Mouse (Mus musculus) neural tube, embryonic 15.5 days (tissue): ENCODE measurements at regions not wholly inside any gene's neighbourhood (a gene's known extent, or its start where the extent isn't known, plus 50 kb on each side); places are given as distances from the start of the nearest gene placed in this dataset.
"Not testable (repeated sequence)": the region's sequence is repeated elsewhere in the genome, so short reads cannot be mapped to it uniquely, and the experiment has no call there.

Source experiments
- ATAC-seq: fragments of 200-750 bp; cut with Nextera tagmentation; 2 replicates; pipeline ENCODE4 v1.8.0; 2017; ENCODE audit warnings: mild to moderate bottlenecking, moderate TSS enrichment, moderate library complexity; ENCODE audit not compliant: low FRiP score
- H3K27ac ChIP-seq: fragments of 300-500 bp; sonication (generic); replicated peaks from 2 replicates; pipeline ENCODE4 v1.5.1; 2015; ENCODE audit warnings: mild to moderate bottlenecking, inconsistent platforms
- H3K27me3 ChIP-seq: fragments of 300-500 bp; sonication (generic); replicated peaks from 2 replicates; pipeline ENCODE4 v1.6.1; 2015; ENCODE audit warnings: inconsistent platforms
- H3K36me3 ChIP-seq: fragments of 300-500 bp; sonication (generic); 2 replicates; pipeline ENCODE4 v1.6.1; 2015; ENCODE audit warnings: inconsistent platforms
- H3K4me1 ChIP-seq: fragments of 300-500 bp; sonication (generic); 2 replicates; pipeline ENCODE4 v1.6.1; 2015; ENCODE audit warnings: inconsistent platforms
- H3K4me2 ChIP-seq: fragments of 300-500 bp; sonication (generic); 2 replicates; pipeline ENCODE4 v1.6.1; 2015; ENCODE audit warnings: inconsistent platforms, mild to moderate bottlenecking, moderate library complexity
- H3K4me3 ChIP-seq: fragments of 300-500 bp; sonication (generic); replicated peaks from 2 replicates; pipeline ENCODE4 v1.5.1; 2015; ENCODE audit warnings: mild to moderate bottlenecking, inconsistent platforms
- H3K9ac ChIP-seq: fragments of 300-500 bp; sonication (generic); replicated peaks from 2 replicates; pipeline ENCODE4 v1.6.1; 2015; ENCODE audit warnings: mild to moderate bottlenecking, inconsistent platforms
- H3K9me3 ChIP-seq: fragments of 300-500 bp; sonication (generic); replicated peaks from 2 replicates; pipeline ENCODE4 v1.6.1; 2016; ENCODE audit warnings: inconsistent platforms
- WGBS: fragments of 180-500 bp; shearing (Covaris S2); methylation state at CpG from one replicate; pipeline ENCODE4 v1.1.7; 2015; ENCODE audit warnings: mixed read lengths; 5-methylcytosine and 5-hydroxymethylcytosine counted together

GRCm38 (mm10) chr5:40901742-40902141 is 806.2 kb downstream of the Rab28 start:
- no peak overlapping the region for H3K4me3 ChIP-seq
- no peaks in the 10 kb centered on the region for H3K36me3 ChIP-seq
- no peak for ATAC-seq
- H3K4me1 ChIP-seq: no peaks in the 10 kb centered on the region
- H3K9me3 ChIP-seq: no peaks in the 10 kb centered on the region
- H3K27me3 ChIP-seq: no peaks in the 10 kb centered on the region
- H3K9ac ChIP-seq: no peak overlapping the region
- no peak overlapping the region for H3K27ac ChIP-seq
- H3K4me2 ChIP-seq: no peak overlapping the region
- WGBS: 80% methylated on average over 1 of the region's 1 CpGs

GRCm38 (mm10) chr5:40882886-40883285 is 825.1 kb downstream of the Rab28 start:
- H3K27ac ChIP-seq: no peak overlapping the region
- H3K36me3 ChIP-seq: no peaks in the 10 kb centered on the region
- no peaks in the 10 kb centered on the region for H3K4me1 ChIP-seq
- 66% methylated on average over 5 of the region's 5 CpGs for WGBS
- H3K4me3 ChIP-seq: no peak overlapping the region
- H3K9me3 ChIP-seq: no peaks in the 10 kb centered on the region
- no peak overlapping the region for H3K9ac ChIP-seq
- no peak overlapping the region for H3K4me2 ChIP-seq
- H3K27me3 ChIP-seq: no peaks in the 10 kb centered on the region
- ATAC-seq: no peak

- no peak overlapping the region for H3K9ac ChIP-seq
- H3K9me3 ChIP-seq: no peaks in the 10 kb centered on the region
- no peaks in the 10 kb centered on the region for H3K27me3 ChIP-seq
- no peak overlapping the region for H3K27ac ChIP-seq
- WGBS: 63% methylated on average over 3 of the region's 3 CpGs
- ATAC-seq: no peak
- H3K36me3 ChIP-seq: no peaks in the 10 kb centered on the region
- no peak overlapping the region for H3K4me3 ChIP-seq
- H3K4me2 ChIP-seq: no peak overlapping the region
- no peaks in the 10 kb centered on the region for H3K4me1 ChIP-seq
These were observed 830.2 kb downstream of the Rab28 start for GRCm38 (mm10) chr5:40877756-40878155.

- not testable (repeated sequence) for H3K4me2 ChIP-seq, H3K27me3 ChIP-seq, ATAC-seq, H3K9me3 ChIP-seq, H3K36me3 ChIP-seq, H3K4me3 ChIP-seq, H3K27ac ChIP-seq, H3K4me1 ChIP-seq, H3K9ac ChIP-seq
- WGBS: 84% methylated on average over 7 of the region's 7 CpGs
These were observed 845.6 kb downstream of the Rab28 start for GRCm38 (mm10) chr5:40862349-40862748.
